Mouse (Mus musculus): ENCODE measurements around the gene Cdc42ep4. TPM values are rescaled to one million over a fixed set of nuclear protein-coding genes. Genes with fewer than 3 reads are reported as not detected.
A peak's percentile ranks its signal among the peaks of the same experiment; 100 is the strongest.

The Cdc42ep4 gene
- total and polyA plus RNA-seq, 2 experiments from 2014 or later: 60.3 to 88.0 TPM

- H3K9me3 ChIP-seq (ENCODE audit: low read length): no peaks in the 10 kb centered on the region
- no peaks in the 10 kb centered on the region for H3K4me1 ChIP-seq (ENCODE audit: insufficient read depth, low read length)
- DNase-seq (ENCODE audit: low spot score): no peak
- no peaks in the 10 kb centered on the region for H3K27me3 ChIP-seq (ENCODE audit: insufficient read depth, low read length)
- 92% methylated on average over 14 of the region's 14 CpGs for WGBS
- H3K4me3 ChIP-seq (ENCODE audit: low read depth, low read length): no peak overlapping the region
- no peak for ATAC-seq (ENCODE audit: low FRiP score)
- H3K4me2 ChIP-seq (ENCODE audit: low read depth, low read length, poor library complexity, severe bottlenecking): no peak overlapping the region
- no peak overlapping the region for H3K9ac ChIP-seq (replicated peaks; ENCODE audit: low read length, poor library complexity, severe bottlenecking)
- H3K36me3 ChIP-seq (ENCODE audit: insufficient read depth, low read length): no peaks in the 10 kb centered on the region
- TF ChIP-seq CTCF (IDR thresholded peaks at IDR 0.05): no peak
- no peak overlapping the region for H3K27ac ChIP-seq (ENCODE audit: low read depth, low read length)
These were observed 4.2 kb upstream of the Cdc42ep4 start for GRCm38 (mm10) chr11:113755878-113756277.

- H3K9me3 ChIP-seq (ENCODE audit: low read length): no peaks in the 10 kb centered on the region
- no peak for ATAC-seq (ENCODE audit: low FRiP score)
- WGBS: 47% methylated on average over 9 of the region's 9 CpGs
- no peak for TF ChIP-seq CTCF (IDR thresholded peaks at IDR 0.05)
- no peaks in the 10 kb centered on the region for H3K36me3 ChIP-seq (ENCODE audit: insufficient read depth, low read length)
- H3K4me1 ChIP-seq (ENCODE audit: insufficient read depth, low read length): no peaks in the 10 kb centered on the region
- no peak for DNase-seq (ENCODE audit: low spot score)
- no peak overlapping the region for H3K9ac ChIP-seq (replicated peaks; ENCODE audit: low read length, poor library complexity, severe bottlenecking)
- no peak overlapping the region for H3K27ac ChIP-seq (ENCODE audit: low read depth, low read length)
- no peaks in the 10 kb centered on the region for H3K27me3 ChIP-seq (ENCODE audit: insufficient read depth, low read length)
- H3K4me3 ChIP-seq (ENCODE audit: low read depth, low read length): no peak overlapping the region
- no peak overlapping the region for H3K4me2 ChIP-seq (ENCODE audit: low read depth, low read length, poor library complexity, severe bottlenecking)
These were observed 3.2 kb upstream of the Cdc42ep4 start for GRCm38 (mm10) chr11:113754845-113755244.

GRCm38 (mm10) chr11:113752685-113753430, 1.2 kb upstream of the Cdc42ep4 start:
- WGBS: 94% methylated on average over 10 of the region's 10 CpGs
- DNase-seq (ENCODE audit: low spot score) (no peak), ATAC-seq (ENCODE audit: low FRiP score) (no peak)
- TF ChIP-seq CTCF (IDR thresholded peaks at IDR 0.05): no peak
- H3K27ac ChIP-seq (ENCODE audit: low read depth, low read length): no peak overlapping the region
- H3K4me1 ChIP-seq (ENCODE audit: insufficient read depth, low read length): peaks cover 12% of the 10 kb centered on the region
- H3K36me3 ChIP-seq (ENCODE audit: insufficient read depth, low read length): no peaks in the 10 kb centered on the region
- no peak overlapping the region for H3K4me3 ChIP-seq (ENCODE audit: low read depth, low read length)
- H3K4me2 ChIP-seq (ENCODE audit: low read depth, low read length, poor library complexity, severe bottlenecking): no peak overlapping the region
- H3K27me3 ChIP-seq (ENCODE audit: insufficient read depth, low read length): no peaks in the 10 kb centered on the region
- no peak overlapping the region for H3K9ac ChIP-seq (replicated peaks; ENCODE audit: low read length, poor library complexity, severe bottlenecking)
- no peaks in the 10 kb centered on the region for H3K9me3 ChIP-seq (ENCODE audit: low read length)

- DNase-seq (ENCODE audit: low spot score): no peak
- no peak for ATAC-seq (ENCODE audit: low FRiP score)
These were observed 529 bp upstream of the Cdc42ep4 start for GRCm38 (mm10) chr11:113752158-113752661.

GRCm38 (mm10) chr11:113750571-113751483, 854 bp downstream of the Cdc42ep4 start:
- Histone ChIP-seq H3K9ac (replicated peaks; ENCODE audit: low read length, poor library complexity, severe bottlenecking) (peak overlapping the region; percentile 93), H3K36me3 (ENCODE audit: insufficient read depth, low read length) (no peaks in the 10 kb centered on the region), H3K4me1 (ENCODE audit: insufficient read depth, low read length) (peaks cover 12% of the 10 kb centered on the region), H3K4me3 (ENCODE audit: low read depth, low read length) (peak overlapping the region; percentile 89), H3K4me2 (ENCODE audit: low read depth, low read length, poor library complexity, severe bottlenecking) (peak overlapping the region; percentile 84), H3K27ac (ENCODE audit: low read depth, low read length) (peak overlapping the region; percentile 94), H3K27me3 (ENCODE audit: insufficient read depth, low read length) (no peaks in the 10 kb centered on the region), H3K9me3 (ENCODE audit: low read length) (no peaks in the 10 kb centered on the region)
- WGBS: under 1% methylated on average over 59 of the region's 67 CpGs
- ATAC-seq (ENCODE audit: low FRiP score) (peak; percentile 63), DNase-seq (ENCODE audit: low spot score) (peak; percentile 73)
- peak; percentile 62 for TF ChIP-seq CTCF (IDR thresholded peaks at IDR 0.05)

More at GRCm38 (mm10) chr11:113752158-113752661, 529 bp upstream of the Cdc42ep4 start:
- Histone ChIP-seq H3K9me3 (ENCODE audit: low read length) (no peaks in the 10 kb centered on the region), H3K4me2 (ENCODE audit: low read depth, low read length, poor library complexity, severe bottlenecking) (peak overlapping the region; percentile 84), H3K27ac (ENCODE audit: low read depth, low read length) (peak overlapping the region; percentile 94; the same call in 1 of the 2 replicates), H3K4me1 (ENCODE audit: insufficient read depth, low read length) (peaks cover 12% of the 10 kb centered on the region), H3K4me3 (ENCODE audit: low read depth, low read length) (peak overlapping the region; percentile 89), H3K9ac (replicated peaks; ENCODE audit: low read length, poor library complexity, severe bottlenecking) (peak overlapping the region; percentile 93; the same call in 1 of the 2 replicates), H3K27me3 (ENCODE audit: insufficient read depth, low read length) (no peaks in the 10 kb centered on the region), H3K36me3 (ENCODE audit: insufficient read depth, low read length) (no peaks in the 10 kb centered on the region)
- TF ChIP-seq CTCF (IDR thresholded peaks at IDR 0.05): no peak
- WGBS: 27% methylated on average over 15 of the region's 15 CpGs
